Mouse (Mus musculus) heart, adult 11 months (tissue): Measurements from ENCODE around the gene Nmu.

Experiments used
- DNase-seq: peaks from one replicate; pipeline ENCODE4 v3.0.0; 2022

Gene Nmu

DNA sequence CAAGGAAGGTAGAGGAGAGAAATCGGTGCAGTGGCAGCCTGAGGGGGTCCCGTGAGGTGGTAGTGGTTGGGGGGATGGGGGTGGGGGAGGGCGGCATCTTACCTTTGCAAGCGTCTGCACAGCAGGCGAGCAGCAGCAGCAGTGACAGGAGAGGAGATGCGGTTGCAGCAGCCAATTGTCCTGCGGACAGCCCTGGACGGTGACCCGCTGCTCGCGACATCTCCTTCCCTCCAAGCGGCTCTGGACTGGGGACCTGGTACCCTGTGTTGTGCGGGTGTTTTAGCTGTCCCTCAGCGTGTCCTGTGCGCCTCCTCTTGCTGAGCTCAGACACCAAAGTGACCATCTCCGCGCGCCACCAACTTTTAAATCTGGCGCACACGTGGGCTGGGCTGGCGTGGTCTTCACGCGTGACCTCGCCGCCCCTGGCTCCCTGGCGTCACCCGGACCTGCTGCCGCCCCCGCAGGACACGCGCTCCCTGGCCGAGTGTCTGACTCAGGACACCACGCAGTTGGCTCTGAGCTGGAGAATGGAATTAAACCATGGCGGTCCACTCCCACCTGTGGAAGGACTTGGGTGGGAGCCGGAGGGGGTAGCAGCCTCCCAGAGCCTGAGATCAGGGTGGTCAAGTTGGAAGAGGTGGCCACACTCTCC lies at the start of gene Nmu:
Gene Nmu (minus strand): TSS at position 336 of the 652 bp plus-strand sequence.
- DNase-seq, result no peak

DNA sequence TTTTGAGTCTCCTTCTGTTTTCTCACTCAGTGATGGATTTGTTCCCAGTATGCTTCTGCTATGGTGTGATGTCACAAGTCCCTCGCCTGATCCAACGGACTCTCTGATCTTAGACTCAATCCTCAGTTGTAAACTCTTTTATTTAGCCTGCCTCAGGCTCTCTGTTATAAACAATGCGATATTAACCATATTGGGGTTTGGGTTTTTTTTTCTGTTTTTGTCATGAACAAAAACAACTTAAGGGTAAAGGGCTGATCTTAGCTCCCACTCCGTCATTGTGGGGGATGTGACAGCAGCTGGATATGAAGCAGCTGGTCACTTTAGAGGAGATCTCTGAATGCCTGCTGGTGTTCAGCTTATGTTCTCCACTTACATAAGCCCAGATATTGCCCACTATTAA lies 48.1 kb upstream of the Nmu start:
- DNase-seq, result peak; percentile 34

DNA sequence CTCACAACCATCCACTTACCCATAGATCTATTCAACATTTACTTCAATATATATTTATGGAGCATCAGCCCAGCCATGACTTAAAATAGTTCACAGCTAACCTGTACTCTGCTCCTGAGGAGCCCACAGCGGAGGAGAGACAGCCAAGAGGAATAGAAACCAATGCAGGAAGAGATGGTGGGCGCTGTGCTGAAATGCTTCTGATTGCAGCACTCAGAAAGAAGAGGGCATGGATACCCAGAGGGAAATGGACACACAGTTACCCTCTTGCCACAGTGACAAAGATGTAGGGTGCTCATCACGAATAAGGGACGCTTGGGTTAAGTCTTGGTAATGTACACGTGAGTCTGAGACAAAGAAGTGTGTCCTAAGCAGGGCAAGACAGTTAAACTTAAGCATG lies 30.8 kb upstream of the Nmu start:
- no peak for DNase-seq

GRCm38 (mm10) chr5:76389041-76389795 lies 25.6 kb upstream of the Nmu start:
- peak; percentile 7 for DNase-seq

GRCm38 (mm10) chr5:76388474-76388873 lies 24.9 kb upstream of the Nmu start:
- DNase-seq, result no peak

DNA sequence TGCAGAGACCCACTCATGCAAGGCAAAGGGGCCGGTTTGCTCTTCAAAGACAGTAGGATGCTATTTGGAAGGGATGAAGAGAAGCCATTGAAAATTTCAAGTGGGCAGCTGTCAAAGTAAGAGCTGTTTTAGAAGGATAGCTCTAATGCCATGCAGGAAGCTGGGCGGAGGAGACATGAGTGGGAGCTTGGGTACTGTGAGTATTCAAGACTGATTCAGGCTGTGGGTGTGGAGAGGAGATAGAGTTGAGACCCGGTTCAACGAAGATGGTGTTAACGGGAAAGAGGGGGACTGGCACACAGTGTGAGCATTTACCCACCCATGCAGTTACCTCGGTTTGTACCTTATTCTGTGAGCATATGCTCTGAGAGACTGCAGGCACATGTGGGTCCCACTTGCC lies 20.1 kb upstream of the Nmu start:
- peak; percentile 74 for DNase-seq

- DNase-seq, result peak; percentile 22
Measured at GRCm38 (mm10) chr5:76381836-76382235, 18.2 kb upstream of the Nmu start.

DNA sequence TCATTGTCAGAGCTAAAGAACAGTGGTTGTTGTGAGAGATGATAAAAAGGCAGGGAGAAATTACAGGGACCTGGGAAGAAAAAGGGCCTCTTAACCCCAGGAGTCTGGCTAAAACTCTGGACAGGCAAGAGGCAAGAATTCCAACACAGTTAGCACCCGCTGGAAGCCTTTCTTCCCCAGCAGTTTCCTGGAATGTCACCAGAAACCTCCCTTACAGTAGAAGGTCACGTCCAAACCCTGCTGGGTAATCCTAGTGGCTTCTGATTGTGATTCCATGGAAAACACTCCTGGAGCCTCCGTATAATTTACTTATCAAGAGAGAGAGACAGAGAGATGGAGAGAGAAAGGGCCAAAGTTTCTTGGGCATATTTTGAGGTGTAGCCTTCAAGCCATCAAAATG lies 15.6 kb upstream of the Nmu start:
- peak; percentile 21 for DNase-seq

- DNase-seq, result peak; percentile 44
Measured at GRCm38 (mm10) chr5:76369215-76369840, 5.7 kb upstream of the Nmu start.

DNA sequence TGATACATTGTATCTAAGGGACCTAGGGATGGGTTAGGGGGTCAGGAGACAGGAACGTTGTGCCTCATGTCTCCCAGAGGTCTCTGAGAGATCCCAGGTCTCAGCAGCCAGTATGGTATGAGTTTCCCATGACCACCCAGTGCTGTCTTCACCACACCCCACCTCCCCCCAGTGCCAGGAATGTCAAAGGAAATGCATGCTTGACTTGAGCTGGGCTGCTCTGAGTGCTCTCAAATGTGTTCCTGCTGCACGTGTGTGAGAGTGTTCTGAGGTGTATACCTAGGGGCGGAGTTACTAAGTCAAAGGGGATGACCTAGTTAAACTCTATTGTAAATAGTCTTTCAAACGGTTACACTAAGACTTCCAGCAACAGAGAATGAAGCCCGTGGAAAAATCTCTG lies 1.8 kb upstream of the Nmu start:
- peak; percentile 66 for DNase-seq

DNA sequence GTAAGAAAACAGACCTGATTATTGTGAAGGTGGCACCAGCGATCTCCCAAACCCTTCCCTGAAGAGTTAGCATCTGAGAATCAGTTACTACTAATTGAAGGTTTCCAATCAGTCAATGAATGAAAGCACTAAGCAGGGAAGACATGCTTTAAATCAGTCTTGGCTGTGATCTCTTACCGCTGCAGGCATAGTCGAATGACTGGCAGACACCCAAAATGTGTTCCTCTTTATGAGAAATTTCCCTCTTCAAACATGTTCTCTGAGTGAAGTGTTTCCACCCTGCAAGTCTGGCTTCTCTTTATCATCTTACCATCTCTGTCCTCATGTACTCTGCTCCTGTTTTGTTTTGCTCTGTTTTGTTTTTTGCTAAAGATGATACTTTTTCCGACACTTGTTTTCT lies 2.8 kb downstream of the Nmu start:
- DNase-seq, result no peak

DNA sequence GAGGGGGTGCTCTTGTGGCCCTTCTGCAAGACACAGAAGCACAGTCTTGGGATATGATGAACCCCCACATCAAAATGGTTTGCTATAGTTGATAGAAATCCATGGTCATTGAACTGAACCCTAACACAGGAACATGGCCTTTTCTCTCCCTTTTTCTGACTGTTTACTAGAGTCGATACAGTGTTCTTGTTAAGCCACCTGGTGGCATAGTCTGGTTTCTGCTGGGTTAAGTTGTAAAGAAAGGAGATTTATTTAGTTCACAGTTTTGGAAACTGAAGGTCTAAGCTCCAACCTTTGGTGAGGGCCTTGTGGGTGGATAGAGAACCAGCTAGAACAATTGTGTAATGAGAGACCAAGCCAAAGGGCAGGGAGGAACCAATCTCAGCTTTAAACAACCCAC lies 3.5 kb downstream of the Nmu start:
- DNase-seq, result no peak

DNA sequence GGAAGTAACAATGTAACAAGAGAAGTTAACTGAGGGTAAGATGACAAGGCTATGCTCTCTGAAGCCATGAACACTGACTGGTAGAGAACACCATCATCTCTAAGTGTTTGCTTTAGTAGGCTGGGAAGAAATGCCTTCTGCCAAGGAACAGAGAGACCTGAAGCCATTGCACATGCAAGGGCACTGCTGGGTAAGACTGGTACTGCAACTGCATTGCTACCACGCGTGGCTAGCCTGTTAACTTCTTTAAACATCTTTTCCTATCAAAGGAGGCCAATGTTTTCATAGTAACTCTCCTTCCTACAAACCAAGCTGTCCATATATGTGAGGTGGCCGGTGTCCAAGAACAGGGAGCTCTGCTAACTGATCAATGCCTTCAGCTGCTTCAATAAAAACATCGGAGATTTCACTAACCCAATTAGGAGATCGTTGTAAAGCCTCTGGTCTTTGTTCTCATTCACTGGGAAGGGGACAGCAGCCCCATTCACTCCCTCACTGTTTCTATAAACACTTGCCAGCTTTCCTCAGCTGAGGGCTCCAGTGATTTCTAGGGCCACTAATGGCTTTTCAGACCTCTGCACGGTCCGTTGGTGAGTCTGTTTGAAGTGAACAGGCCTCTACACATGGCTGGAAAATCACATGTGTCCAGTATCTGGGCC lies 11.5 kb downstream of the Nmu start:
- no peak for DNase-seq

DNA sequence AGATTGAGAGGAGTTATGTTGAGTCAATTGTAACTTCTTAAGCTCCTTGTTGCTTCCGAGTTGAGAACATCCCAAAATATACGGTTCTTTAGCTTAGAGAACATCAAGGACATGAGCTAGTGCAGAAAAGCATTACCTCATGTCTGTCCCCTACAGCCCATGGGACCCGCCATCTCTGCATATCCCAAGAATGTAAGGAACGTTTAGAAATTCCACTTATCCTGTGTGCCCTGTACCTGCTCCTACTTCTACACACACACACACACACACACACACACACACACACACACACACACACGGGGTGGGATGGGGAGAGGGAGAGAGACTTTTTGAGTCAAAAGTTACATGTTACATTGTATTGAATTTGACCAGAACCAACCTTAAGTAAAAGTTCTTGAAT lies 12.1 kb downstream of the Nmu start:
- no peak for DNase-seq

GRCm38 (mm10) chr5:76346137-76346536 lies 17.5 kb downstream of the Nmu start:
- peak; percentile 71 for DNase-seq

DNA sequence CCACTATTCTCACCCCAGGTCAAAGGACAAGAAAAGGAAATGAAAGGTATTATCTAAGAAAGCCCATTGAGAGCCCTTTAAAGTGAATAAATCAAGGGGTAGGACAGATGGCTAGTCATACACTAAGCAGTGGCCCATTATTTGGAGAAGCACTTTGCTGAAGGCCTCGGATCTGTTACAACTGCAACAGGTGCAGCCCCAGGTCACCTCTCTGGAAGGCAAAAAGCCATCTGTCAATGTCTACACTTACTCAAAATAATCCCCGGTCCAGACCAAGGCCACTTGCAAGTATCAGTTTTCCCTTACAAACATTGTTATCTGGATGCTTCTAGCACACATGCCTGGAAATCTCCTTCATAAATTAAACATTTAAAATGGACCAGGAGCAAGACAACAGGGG lies 22.7 kb downstream of the Nmu start:
- DNase-seq, result peak; percentile 56

GRCm38 (mm10) chr5:76337100-76337499 lies 26.5 kb downstream of the Nmu start:
- DNase-seq, result peak; percentile 36

- peak; percentile 54 for DNase-seq
Measured at GRCm38 (mm10) chr5:76333833-76334232, 29.8 kb downstream of the Nmu start.

DNA sequence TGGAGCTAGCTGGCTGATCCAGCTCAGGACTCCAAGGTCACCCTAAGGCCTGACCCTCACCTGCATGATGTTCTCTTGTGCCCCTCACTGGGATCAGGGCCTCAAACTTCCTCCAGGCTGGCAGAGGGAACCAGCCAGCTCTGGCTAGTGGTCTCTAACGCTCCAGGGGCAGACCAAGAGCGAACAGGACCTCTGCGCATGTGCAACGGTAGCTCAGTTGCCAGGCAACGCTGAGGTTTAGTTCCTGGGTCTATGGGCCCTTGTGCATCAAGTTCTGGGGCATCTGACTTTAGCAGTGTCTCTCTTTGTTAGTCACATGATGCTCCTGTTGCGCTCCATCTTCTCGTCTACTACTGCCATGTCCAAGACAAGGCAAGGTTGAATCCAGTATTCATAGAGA lies 32.6 kb downstream of the Nmu start, which contains the start of gene Pdcl2:
Gene Pdcl2 (minus strand): TSS at position 204 of the 400 bp plus-strand sequence.
- peak; percentile 72 for DNase-seq

- no peak for DNase-seq
Measured at GRCm38 (mm10) chr5:76327296-76327695, 36.3 kb downstream of the Nmu start.

DNA sequence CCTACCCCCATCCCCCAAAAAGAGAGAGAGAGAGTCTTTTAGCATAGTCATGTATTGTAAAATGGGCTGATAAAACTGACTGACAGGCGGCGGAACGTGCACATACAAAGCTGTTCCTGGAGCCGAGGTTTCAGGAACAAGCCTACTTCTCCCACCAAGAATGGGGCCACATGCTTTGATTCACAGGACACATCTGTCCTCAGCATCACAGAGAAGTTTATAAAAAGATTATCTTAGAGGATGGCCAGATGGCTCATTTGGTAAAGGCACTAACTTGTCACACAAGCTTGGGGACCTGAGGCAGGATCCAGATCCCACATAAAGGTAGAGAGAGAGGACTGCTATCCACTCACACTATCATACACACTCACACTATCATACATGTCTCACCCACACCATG lies 38.5 kb downstream of the Nmu start:
- no peak for DNase-seq

DNA sequence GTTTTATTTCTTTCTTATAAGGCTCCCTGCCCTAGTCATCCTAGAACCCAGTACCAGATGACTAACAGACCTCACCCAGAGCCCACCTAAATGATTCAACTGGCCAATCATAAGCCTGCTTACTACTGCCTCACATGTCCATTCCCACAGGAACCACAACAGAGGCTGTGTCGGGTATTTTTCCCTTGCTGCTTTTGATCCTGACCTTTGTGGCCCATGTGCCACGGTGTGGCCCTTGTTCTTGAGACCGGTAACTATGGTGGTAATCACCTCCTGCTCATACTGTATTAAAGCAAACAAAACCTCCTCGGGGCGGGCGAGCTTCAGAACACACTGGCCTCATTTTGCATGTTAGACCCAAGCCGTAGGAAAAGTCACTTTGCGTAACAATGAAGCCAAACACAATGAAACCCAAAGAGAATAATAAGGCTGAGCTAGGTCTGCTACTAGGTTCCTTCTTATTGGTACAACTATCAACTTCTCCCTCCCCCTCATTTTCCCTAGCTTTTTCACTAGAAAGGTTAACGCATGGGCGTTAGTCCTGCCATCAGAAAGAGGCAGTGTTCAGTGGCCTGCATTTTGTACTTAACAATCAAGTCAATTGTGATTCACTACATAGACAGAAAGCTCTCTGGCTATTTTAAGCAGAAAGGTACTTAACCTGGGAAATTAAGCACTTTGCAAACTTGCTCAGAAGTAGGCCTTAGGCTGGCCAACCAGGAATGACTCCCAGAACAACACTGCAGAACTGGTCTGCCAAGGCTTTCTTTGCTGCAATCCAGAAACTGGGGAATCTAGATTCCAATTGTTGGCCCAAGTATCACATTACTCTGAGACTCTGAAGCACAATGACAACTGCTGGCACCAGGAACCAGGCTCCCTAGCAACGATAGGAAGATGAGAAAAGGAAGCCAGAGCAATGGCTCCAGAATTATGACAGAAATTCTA lies 42.1 kb downstream of the Nmu start:
- DNase-seq, result peak; percentile 79
